Mouse (Mus musculus): ENCODE data around the gene Pak2.
"Not testable (repeated sequence)": the region's sequence is repeated elsewhere in the genome, so short reads cannot be mapped to it uniquely, and the experiment has no call there.

Pak2 gene

DNA sequence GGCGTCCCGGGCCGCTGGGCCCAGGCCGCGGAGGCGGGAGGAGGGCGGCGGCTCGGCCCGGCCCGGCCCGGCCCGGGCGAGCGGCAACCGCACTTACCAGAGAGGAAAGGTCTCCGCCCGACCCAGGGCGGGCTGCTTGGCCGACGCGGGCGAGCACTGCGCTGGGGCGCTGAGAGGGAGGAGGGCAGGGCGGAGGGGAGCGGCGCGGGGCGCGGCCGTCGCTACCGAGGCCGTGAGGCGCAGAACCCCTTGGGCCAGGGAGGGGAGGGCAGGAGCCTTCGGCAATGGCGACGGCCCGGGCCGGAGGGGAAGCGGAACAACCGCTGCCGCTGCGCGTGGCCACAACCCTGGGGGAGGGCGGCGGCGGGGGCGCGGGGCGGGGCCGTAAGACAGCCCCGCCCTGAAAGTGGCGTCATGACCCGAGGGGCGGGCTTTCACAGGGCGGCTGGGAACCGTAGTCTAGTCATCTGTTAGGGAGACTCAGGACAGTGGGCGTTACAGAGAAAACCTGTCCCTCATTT, at the start of gene Pak2:
Gene Pak2 (minus strand): TSS at position 352 of the 521 bp plus-strand sequence.
- DNase-seq (ENCODE audit: low spot score in 2 of 2): peak; percentile 86 to 87

DNA sequence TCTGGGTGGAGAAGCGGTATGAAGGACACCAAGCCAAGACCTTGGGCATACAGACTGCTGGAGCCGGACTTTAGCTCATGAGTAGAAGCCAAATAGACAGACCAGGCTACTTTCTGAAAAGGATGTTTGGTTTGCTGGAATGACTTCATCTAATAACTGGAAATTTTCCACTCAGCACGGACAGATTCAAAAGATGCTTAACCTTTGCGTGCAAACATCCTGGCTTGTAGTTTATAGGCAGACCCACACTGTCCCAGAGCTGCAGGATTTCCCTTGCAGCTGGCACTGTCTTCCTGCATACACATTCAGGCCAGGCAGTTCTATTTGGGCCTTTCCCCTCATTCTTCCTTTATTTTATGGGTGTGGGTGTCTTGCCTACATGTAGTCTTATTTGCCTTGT, 47.9 kb upstream of the Pak2 start:
- no peak for DNase-seq (ENCODE audit: low spot score in 2 of 2)

DNA sequence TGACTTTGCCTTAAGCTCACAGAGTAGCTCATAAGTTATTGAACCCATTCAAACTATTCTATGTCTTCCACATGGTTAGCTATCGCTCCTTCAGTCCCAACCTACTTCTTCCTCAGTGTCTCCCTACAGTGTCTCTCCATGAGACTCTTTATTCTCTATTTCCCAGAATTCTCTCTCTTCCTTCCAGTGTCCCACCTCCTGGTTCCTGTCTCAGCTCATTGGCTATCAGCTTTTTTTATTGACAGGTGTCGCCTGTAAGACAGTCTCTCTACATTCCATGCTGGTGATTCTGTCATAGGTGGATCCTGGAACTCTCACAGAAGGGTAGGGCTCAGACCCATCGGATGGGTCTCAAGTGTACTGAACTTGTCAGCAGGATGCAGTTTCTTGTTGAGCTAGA, 46.2 kb upstream of the Pak2 start:
- no peak for DNase-seq (ENCODE audit: low spot score in 2 of 2)

DNA sequence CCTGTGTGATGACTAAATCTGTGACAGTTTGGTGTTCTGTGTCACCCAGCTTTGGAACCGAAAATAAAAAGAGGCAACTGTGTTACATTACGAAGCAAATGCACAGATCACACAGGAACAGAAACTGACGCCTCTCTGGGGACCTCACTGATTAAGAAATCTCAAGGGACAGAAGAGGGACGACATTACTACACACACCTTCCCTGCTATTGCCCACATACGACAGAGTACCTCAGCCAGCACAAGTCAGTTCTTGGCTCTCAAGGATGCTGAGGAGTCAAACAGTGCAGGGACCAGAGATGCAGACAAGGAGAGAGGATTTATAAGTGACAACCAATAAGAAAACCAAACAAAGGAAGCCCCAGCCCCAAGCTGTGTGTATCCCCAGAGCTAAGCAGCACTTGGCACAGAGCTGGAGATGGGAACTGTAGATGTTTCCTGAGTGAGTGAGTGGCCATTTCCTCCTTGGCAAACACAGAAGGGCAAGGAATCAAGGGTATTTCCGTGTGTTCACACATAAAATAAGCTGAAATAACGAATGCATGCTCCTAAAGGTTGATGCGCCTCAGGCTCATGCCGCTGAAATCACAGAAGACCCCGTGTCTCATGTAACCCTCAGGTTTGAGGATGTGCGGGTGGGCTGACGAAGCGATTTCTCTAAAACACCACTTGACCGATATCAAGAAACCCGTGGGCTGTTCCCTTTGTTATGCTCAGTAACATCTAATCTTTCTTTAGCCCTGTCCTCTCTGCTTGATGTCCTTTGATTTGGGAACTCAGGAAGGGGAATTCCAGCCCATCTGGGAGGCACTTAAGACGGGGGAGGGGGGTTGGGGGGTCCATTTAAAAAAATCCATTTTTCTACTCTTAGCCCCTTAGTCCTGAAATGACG, 45.5 kb upstream of the Pak2 start:
- no peak for DNase-seq (ENCODE audit: low spot score in 2 of 2)

DNA sequence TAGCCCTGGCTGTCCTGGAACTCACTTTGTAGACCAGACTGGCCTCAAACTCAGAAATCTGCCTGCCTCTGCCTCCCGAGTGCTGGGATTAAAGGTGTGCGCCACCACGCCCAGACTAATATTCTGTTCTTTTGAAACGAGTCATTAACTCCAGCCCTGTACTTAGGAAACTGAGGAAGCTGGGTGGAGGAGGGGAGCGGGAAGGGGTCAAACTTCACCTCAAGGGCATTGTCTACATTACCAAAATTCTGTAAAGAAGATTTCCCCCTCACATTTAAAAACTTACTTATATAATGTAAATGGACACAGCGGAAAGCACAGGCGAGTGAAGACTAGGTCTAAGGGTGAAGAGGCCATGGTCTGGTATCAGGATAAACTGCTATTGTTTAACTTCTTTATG, 44.9 kb upstream of the Pak2 start:
- no peak for DNase-seq (ENCODE audit: low spot score in 2 of 2)

DNA sequence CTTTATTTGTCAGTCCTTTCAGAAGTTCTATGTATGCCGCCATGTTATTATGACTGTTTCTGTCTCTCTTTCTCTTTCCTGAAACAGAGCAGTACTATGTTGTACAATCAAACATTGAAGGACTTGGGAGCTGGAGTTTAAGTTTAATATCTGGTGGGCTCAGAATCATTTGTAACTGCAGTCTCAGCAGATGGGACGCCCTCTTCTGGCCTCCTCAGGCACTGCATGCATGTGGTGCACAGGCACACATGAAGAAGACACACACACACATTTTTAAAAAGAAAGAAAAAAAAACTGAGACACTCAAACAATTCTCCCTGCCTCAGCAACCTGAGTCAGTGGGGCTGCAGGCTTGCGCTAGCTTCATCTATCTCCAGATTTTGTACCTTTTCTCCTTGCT, 41.3 kb upstream of the Pak2 start:
- DNase-seq (ENCODE audit: low spot score in 2 of 2): no peak

DNA sequence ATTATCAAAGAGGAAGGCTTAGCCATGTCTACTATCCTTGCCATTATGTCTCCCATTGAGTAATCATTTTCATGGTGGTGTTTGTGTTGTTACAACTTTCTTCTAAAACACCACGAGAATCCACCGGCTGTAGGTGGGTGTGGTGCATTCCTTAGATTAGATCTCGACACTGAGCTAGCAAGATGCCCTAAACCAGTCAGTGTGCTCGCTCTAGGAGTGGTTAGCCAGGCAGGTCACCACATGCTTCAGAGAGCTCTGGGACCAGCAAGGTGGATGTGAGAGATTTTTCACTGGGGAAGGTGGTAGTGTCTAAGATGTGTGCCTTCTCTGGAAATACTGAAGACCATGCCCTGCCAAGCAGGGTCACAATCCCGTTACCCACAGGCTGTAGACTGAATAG, 37.0 kb upstream of the Pak2 start:
- DNase-seq (ENCODE audit: low spot score in 2 of 2): no peak

DNA sequence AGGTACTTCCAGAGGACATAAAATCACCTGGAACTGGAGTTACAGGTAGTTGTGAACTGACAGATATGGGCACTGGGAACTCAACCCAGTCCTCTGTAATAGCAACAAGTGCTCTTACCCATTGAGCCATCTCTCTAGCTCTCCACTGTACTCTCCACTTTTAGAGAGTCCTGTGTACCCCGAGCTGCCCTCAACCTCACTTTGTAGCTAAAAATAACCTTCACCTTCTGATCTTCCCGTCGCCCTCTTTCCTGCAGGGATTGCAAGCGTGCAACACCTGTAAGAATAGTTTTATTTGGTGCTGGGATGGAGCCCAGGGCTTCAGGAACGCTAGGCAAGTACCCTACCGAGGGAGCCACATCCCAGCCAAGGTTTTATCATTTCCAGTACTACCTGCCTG, 36.6 kb upstream of the Pak2 start:
- no peak for DNase-seq (ENCODE audit: low spot score in 2 of 2)

DNA sequence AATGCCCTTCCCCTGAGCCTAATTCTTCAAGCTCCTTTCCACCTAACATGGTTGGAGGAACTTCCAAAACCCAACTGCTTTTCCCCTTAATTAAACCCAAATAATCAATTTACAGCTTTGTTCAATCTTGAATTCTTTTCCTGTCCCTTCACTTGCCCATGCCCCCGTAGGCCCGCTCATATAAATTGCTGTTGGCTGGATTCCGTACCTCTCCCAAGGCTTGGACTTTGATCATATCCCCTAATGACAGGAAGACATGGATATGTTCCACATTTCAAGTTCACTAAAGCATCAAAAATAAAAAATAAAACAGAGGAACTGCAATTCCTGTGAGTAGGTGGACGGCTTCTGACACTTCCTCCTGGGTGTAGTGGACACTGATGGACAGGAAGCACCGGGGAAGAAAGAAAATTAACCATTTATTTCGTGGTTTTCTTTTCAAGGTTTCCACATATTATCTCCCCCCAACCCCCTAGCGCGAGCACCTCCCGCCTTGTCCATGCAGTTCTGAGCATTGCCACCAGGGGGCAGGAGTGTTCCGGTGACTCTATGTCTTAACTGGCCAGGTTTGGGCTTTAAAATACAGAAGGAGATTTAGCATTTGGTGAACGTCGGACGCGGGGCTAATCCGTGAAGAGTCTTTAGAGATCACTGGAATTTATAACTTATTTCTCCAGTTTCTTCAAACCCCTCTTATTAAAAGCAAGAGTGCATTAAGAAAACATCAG, 36.0 kb upstream of the Pak2 start:
- DNase-seq (ENCODE audit: low spot score in 2 of 2): peak; percentile 63 to 89

DNA sequence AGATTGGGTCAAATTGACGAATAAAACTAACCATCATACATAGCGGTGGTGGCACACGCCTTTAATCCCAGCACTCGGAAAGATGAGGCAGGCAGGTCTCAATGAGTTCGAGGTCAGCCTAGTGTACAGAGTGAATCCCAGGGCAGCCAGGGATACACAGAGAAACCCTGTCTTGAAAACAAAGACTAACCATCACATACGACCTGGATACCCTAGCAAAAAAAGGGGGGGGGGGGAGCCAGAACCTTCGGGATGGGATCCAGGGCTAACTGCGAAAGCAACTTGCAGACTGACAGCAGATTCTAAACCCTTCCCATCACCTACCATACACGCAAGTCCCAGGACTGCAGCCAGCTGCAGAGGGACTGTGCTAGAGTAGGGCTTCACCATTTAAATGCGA, 35.3 kb upstream of the Pak2 start:
- DNase-seq (ENCODE audit: low spot score in 2 of 2): no peak

DNA sequence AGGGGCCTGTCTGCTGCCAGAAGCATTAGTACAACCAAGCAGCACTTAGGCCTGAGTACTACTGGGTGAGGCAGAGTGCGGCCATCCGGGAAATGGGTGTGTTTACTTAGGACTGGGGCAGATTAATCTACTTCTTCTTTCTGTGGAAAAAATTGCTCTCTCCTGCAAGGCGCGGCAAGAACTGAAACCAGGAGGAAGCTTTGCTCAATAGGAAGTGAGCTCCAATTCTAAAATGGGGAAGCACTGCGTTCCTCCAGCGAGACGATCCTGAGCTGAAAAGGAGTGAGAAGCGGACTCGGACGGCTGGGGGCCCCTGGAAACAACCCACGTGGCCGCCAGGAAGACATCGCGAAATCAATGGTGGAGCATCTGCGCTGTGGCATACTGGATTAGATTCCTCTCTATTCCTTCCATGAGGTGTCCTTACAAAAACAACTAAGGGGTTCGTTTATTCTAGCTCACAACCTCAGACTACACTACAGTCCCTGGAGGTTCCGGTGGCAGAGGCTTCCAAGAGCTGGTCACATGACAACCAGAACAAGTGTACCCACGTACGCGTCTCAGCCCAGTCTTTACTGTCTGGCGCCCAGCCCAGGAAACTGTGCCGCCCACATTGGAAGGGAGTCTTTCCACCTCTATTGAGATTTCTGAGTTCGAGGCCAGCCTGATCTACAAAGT, 34.5 kb upstream of the Pak2 start:
- DNase-seq (ENCODE audit: low spot score in 2 of 2): no peak

DNA sequence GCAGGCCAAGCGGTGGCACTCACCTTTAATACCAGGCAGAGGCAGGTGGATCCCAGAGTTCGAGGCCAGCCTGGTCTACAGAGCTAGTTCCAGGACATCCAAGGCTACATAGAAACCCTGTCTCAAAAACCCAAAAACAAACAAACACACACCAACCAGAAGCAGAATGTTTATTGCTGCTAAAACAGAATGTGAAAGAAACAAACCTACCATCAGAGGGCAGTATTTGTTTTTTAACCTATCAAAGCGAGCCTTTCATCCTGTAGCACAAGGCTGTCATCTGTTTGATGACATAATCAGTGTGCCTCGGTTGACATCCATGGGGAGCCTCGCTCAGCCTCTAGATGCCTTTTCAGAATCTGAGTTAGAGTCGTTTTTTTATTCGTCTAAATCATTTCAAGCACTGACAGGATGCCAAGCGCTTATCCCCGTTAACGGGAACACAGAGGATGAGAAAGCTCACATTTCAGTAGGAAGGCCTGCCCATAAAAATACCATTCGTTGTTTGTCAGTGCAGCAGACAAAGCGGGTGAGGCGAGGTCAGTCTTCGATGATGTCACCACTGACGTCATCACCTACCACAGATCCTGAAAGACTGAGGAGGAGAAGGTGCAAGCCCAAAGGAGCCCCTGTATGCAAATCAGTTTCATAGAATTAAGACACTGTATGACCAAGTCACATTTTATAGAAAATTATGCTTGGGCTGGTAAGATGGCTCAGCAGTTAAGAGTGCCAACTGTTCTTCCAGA, 32.0 kb upstream of the Pak2 start:
- DNase-seq (ENCODE audit: low spot score in 2 of 2): no peak

DNA sequence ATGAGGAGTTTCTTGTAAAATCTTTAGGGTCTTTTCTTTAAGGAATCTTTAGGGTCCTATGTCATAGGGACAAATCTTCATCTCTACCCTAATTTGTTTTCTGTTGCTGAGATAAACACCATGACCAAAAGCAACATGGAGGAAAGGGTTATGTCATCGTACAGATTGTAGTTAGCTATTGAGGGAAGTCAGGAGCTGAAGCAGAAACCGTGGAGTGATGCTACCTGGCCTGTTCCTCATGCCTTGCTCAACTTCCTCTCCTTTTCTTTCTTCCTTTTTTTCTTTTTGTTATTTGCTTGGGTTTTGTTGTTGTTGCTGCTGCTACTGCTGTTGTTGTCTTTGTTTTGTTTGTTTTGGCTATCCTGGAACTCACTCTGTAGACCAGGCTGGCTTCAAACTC, 29.4 kb upstream of the Pak2 start:
- DNase-seq (ENCODE audit: low spot score in 2 of 2): no peak

DNA sequence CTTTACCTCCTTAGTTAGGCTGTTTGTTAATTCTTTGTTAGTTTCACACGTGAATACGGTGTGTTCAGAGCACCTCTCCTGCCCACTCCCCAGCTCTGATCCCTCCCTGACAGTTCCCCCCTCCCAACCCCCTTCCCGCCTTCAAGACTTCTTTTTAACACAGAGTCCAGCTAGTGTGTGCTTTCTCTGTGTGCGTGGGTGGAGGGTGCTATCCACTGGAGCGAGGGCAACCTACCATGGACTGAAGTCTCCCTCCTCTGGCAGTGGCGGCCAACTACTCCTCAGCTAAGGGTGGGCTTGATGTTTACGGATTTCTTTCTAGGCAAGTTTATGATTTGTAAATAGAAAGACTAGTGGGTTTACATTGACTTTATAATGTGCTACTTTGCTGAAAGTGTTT, 29.0 kb upstream of the Pak2 start:
- no peak for DNase-seq (ENCODE audit: low spot score in 2 of 2)

DNA sequence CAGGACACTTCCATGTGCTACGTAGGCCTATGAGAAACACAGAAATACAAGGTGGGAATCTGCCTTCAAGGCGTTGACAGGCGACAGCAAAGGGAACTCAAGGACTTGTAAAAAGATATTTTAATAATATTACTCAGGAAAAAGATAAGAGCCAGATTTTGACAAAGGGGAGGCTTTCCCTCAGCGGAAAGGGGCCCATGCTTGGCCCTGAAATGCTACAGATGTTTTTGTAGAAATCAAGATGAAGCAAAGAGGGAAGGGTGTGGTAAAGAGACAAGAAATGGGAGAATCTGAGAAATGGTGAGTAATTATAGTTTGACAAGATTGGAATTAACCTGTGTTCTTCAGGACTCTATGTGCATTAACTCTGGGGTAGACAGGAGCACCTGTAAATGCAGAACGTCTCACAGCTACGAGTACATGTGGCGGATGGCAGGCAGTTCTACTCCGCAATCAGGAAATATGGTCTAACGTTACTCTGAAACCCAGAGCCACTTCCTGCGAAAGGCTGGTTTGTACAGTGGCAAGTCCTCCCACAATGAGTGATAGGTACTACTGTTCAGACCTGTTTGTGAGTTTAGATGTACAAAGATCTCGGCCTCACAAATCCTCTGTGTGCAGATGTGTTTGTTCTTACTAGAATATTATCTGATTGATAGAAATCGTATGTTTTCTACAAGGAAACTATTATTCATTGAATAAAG, 28.4 kb upstream of the Pak2 start:
- DNase-seq (ENCODE audit: low spot score in 2 of 2): no peak

DNA sequence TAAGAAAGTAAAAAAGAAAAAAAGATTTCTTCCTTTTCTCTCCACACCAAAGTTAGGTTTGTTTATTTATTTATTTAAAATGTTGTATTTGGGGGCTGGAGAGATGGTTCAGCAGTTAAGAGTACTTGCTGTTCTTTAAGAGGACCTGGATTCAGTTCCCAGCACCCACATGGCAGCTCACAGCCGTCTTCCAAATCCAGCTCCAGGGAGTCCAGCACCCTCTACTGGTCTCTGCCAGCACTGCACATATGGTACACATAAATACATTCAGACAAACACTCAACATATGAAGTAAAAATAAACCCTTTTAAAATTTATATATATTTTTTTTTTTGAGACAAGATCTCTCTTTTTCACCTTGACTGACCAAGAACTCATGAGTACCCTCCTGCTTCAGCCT, 26.6 kb upstream of the Pak2 start:
- no peak for DNase-seq (ENCODE audit: low spot score in 2 of 2)

DNA sequence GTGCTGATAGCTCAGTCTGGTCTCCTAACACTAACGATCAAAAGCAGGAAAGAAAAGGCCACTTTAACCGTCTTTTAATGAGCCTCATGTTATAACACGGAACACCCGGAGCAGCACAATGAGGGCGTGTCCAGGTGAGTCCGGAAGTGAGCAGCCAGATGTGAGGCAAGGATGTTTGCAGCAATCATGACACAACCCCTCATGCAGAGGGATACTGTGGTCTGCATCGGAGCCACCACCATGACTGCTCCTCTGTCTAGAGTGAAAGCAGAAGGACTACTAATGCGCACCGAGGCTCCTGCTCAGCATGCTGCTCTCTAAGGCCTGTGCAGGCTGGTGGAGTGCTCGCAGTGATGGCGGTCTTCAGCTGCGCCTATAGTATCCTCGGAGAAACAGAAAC, 23.2 kb upstream of the Pak2 start:
- DNase-seq (ENCODE audit: low spot score in 2 of 2): no peak

DNA sequence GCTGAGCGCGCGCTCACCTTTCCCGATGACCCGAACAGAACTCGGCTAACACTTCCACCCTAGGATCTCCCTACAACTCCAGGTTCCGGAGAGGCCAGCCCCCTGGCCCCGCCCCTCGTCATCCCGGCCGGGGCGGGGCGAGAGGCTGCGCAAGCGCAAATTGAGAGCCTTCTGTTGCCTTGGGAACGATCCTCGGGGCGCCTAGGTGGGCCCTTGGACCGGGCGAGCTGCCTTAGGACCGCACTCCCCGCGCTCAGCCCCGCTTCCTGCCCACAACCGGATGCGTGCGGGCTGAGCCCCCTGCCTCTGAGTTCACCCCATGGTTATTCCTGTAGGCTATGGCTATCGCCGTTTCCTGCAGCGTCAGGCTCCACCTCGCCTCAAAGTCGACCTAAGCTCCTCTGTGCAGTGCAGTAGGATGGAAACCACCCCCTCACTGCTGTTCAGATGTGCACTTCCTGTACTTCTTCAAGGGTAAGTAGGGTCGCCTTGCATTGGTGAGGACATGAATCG, 20.6 kb upstream of the Pak2 start, which contains the start of the genes Pigx and Cep19:
Gene Pigx (minus strand): TSS at position 103 of the 513 bp plus-strand sequence.
Gene Cep19 (plus strand): TSS at position 163 of the 513 bp plus-strand sequence.
- peak; percentile 83 to 86 for DNase-seq (ENCODE audit: low spot score in 2 of 2)

DNA sequence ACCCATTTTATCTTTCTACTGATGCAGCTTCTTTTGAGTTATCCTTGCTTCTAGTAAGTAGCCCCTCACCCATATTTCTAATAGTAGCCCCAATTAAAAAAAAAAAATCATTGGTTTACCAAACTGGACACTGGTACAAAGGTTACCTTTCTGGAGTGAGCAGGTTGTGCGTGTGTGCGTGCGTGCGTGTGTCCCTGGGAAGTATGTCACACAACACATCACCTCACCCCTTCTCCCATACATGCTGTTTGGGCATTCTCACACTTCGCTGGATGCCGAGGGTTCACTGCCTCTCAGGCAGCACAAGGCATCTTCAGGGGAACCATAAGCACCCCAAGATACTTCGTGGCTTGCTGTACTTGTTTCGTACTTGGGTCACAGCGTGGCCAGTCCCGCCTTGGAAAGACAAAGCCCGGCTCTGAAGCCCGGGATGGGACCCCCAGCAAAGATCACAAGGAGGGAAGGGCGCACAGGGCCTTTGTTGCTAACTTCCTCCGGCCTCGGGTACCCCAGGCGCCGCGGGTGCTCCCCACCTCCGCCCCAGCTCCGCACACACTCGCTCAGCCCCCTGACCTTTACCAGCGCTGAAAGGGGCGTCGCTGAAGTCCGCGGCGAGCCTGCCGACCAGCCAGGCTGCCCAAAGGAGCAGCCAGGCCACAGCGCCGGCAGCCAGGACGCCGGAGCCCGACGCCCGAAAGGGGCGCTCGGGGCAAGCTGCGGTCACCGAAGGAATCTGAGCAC, 19.9 kb upstream of the Pak2 start:
- no peak for DNase-seq (ENCODE audit: low spot score in 2 of 2)

DNA sequence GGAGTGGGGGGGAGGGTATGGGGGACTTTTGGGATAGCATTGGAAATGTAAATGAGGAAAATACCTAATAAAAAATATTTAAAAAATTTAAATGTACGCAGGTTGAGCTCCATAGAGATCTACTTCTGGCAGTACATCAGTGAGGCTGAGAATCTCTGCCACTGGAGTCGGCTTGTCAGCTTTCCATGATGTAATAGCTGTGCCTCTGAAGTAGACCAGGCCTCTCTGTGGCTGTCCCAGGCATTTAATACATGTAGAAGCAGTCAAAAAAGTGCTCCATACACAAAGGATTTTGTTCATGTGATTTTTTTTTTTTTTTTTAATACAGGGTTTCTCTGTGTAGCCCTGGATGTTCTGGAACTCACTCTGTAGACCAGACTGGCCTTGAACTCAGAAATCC, 18.6 kb upstream of the Pak2 start:
- not testable (repeated sequence) for DNase-seq (ENCODE audit: low spot score in 2 of 2)

Data from urinary bladder, postnatal 4 days (tissue).